Comparison of ENCODE assay signal across 14 mouse cellular contexts in the genomic region with DNA sequence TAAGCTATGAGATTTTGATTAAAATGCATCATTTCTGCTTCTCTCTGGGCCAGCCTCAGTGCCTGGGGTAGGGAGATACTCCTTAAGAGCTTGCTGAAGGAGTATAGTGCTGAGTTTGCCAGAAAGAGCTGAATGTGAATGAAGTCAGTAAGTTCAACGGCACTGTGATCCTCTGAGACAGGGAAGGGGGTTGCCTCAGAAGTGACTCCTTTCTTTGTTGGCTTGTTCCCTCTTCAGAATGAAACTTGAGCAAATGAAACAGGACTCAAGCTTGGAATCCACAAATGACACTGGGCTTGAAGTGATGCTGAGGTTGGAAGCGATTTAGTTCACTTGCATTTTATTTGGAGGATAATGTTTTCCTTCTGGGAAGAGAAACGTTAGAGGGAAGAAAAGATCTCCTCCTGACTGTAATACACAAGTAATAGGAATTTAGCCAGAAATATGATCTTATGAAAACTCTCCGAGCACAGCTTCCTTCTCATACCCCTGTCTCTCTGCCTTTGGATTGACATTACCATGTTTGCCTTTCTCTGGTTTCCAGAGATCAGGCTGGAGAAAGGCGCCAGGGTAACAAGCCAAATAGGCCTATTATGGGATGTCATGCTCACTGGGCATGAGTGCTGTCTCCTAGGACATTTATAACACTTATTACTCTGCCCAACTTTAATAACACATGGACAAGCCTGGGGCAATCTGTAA.
DNase-seq lines count a peak whose midpoint lies in the region; ATAC-seq and TF ChIP-seq lines count a peak whose summit lies in the region.
"Had no signal": no experiment of that assay in that cellular context is flagged by ENCODE, and none has a peak within 500 bp of the region (broad histone marks: within the 10 kb centered on the region; RNA-seq: fewer than 3 reads in every experiment).

No protein-coding gene starts in this region.

- TF ChIP-seq POLR2A in limb, embryonic 14.5 days (IDR thresholded peaks at IDR 0.05; ENCODE audit: borderline replicate concordance, extremely low read depth, insufficient read depth, insufficient read length), result no peak

- H3K9ac ChIP-seq in kidney, postnatal 0 days (ENCODE audit: low read depth, low read length), result no peak overlapping the region
- no peak overlapping the region for H3K9ac ChIP-seq in kidney, embryonic 16.5 days (replicated peaks; ENCODE audit: low read length)
- H3K9ac ChIP-seq in embryonic facial prominence, embryonic 15.5 days, result no peak overlapping the region
- no peak overlapping the region for H3K9ac ChIP-seq in limb, embryonic 14.5 days (ENCODE audit: low read depth, low read length, severe bottlenecking)
- no peak overlapping the region for H3K9ac ChIP-seq in forebrain, embryonic 12.5 days
- H3K9ac ChIP-seq: neural tube, embryonic 12.5 days had no signal

- no peaks in the 10 kb centered on the region for H3K27me3 ChIP-seq in kidney, postnatal 0 days (ENCODE audit: insufficient read depth, low read length)
- no peaks in the 10 kb centered on the region for H3K27me3 ChIP-seq in kidney, embryonic 16.5 days (ENCODE audit: insufficient read depth, low read length)
- no peaks in the 10 kb centered on the region for H3K27me3 ChIP-seq in embryonic facial prominence, embryonic 10.5 days (replicated peaks; ENCODE audit: low read depth, poor library complexity, severe bottlenecking)
- no peaks in the 10 kb centered on the region for H3K27me3 ChIP-seq in embryonic facial prominence, embryonic 15.5 days
- no peaks in the 10 kb centered on the region for H3K27me3 ChIP-seq in limb, embryonic 14.5 days (ENCODE audit: control insufficient read depth, insufficient read depth, low read length)
- H3K27me3 ChIP-seq in forebrain, embryonic 12.5 days, result no peaks in the 10 kb centered on the region
- H3K27me3 ChIP-seq: neural tube, embryonic 12.5 days had no signal

- peak; percentile 22 for DNase-seq in kidney, postnatal 0 days (ENCODE audit: low spot score)
- DNase-seq in embryonic facial prominence, embryonic 10.5 days (ENCODE audit: low spot score), result no peak
- DNase-seq in limb, embryonic 14.5 days (ENCODE audit: low spot score), result peak; percentile 61
- no peak for DNase-seq in lung, adult 18-20 months
- DNase-seq: heart, postnatal 10 days; lung, postnatal 14 days; right cerebral cortex, postnatal 14 days had no signal

- no peaks in the 10 kb centered on the region for H3K9me3 ChIP-seq in kidney, postnatal 0 days (replicated peaks; ENCODE audit: low read length)
- H3K9me3 ChIP-seq in kidney, embryonic 16.5 days (ENCODE audit: low read length), result no peaks in the 10 kb centered on the region
- H3K9me3 ChIP-seq in embryonic facial prominence, embryonic 10.5 days, result 0 out of 2 replicates have a peak, but pooled peaks cover 4% of the 10 kb centered on the region
- no peaks in the 10 kb centered on the region for H3K9me3 ChIP-seq in embryonic facial prominence, embryonic 15.5 days (replicated peaks)
- no peaks in the 10 kb centered on the region for H3K9me3 ChIP-seq in limb, embryonic 14.5 days (ENCODE audit: control insufficient read depth, low read length)
- H3K9me3 ChIP-seq in forebrain, embryonic 12.5 days, result no peaks in the 10 kb centered on the region
- H3K9me3 ChIP-seq: heart, embryonic 10.5 days; neural tube, embryonic 12.5 days had no signal

- 41% methylated on average over 5 of the region's 5 CpGs for WGBS in kidney, postnatal 0 days
- 40% methylated on average over 5 of the region's 5 CpGs for WGBS in kidney, embryonic 16.5 days
- WGBS in embryonic facial prominence, embryonic 10.5 days, result 50% methylated on average over 5 of the region's 5 CpGs
- WGBS in embryonic facial prominence, embryonic 15.5 days, result 22% methylated on average over 5 of the region's 5 CpGs
- 39% methylated on average over 5 of the region's 5 CpGs for WGBS in limb, embryonic 14.5 days
- 77% methylated on average over 5 of the region's 5 CpGs for WGBS in forebrain, embryonic 12.5 days

- no peak for ATAC-seq in kidney, postnatal 0 days (replicated peaks; ENCODE audit: low FRiP score, low read depth)
- no peak for ATAC-seq in kidney, embryonic 16.5 days (ENCODE audit: low FRiP score, low TSS enrichment)
- ATAC-seq in embryonic facial prominence, embryonic 15.5 days (ENCODE audit: insufficient number of reproducible peaks, low FRiP score, low TSS enrichment, low read depth), result peak; percentile 83
- ATAC-seq in limb, embryonic 14.5 days (ENCODE audit: low FRiP score, low read depth), result peak; percentile 47
- ATAC-seq in forebrain, embryonic 12.5 days (ENCODE audit: low FRiP score), result no peak
- ATAC-seq: forebrain, embryonic 14.5 days had no signal

- no peaks in the 10 kb centered on the region for H3K36me3 ChIP-seq in kidney, postnatal 0 days (ENCODE audit: insufficient read depth, low read length)
- H3K36me3 ChIP-seq in kidney, embryonic 16.5 days (ENCODE audit: insufficient read depth, low read length), result no peaks in the 10 kb centered on the region
- no peaks in the 10 kb centered on the region for H3K36me3 ChIP-seq in embryonic facial prominence, embryonic 10.5 days (replicated peaks)
- no peaks in the 10 kb centered on the region for H3K36me3 ChIP-seq in embryonic facial prominence, embryonic 15.5 days
- no peaks in the 10 kb centered on the region for H3K36me3 ChIP-seq in limb, embryonic 14.5 days (ENCODE audit: control insufficient read depth, insufficient read depth, low read length)
- H3K36me3 ChIP-seq in forebrain, embryonic 12.5 days (replicated peaks), result no peaks in the 10 kb centered on the region
- H3K36me3 ChIP-seq: heart, embryonic 10.5 days; neural tube, embryonic 12.5 days had no signal

- TF ChIP-seq CTCF in kidney, postnatal 0 days (IDR thresholded peaks at IDR 0.05; ENCODE audit: low read depth), result no peak

- H3K27ac ChIP-seq in kidney, postnatal 0 days, result no peak overlapping the region
- H3K27ac ChIP-seq in kidney, embryonic 16.5 days (ENCODE audit: low read length), result no peak overlapping the region; the same call in 1 of the 2 replicates
- H3K27ac ChIP-seq in embryonic facial prominence, embryonic 10.5 days (replicated peaks), result peak overlapping the region; percentile 72
- peak overlapping the region; percentile 85 for H3K27ac ChIP-seq in embryonic facial prominence, embryonic 15.5 days (replicated peaks)
- peak overlapping the region; percentile 82 for H3K27ac ChIP-seq in limb, embryonic 14.5 days (replicated peaks; ENCODE audit: low read depth, low read length)
- H3K27ac ChIP-seq in forebrain, embryonic 12.5 days, result no peak overlapping the region
- H3K27ac ChIP-seq: heart, embryonic 10.5 days; neural tube, embryonic 12.5 days had no signal

- H3K4me3 ChIP-seq in kidney, postnatal 0 days (replicated peaks; ENCODE audit: low read depth, low read length), result no peak overlapping the region
- H3K4me3 ChIP-seq in kidney, embryonic 16.5 days (ENCODE audit: low read length), result no peak overlapping the region
- H3K4me3 ChIP-seq in embryonic facial prominence, embryonic 10.5 days, result no peak overlapping the region
- H3K4me3 ChIP-seq in embryonic facial prominence, embryonic 15.5 days (replicated peaks), result no peak overlapping the region
- H3K4me3 ChIP-seq in limb, embryonic 14.5 days (replicated peaks; ENCODE audit: low read length), result no peak overlapping the region
- H3K4me3 ChIP-seq in forebrain, embryonic 12.5 days (replicated peaks), result no peak overlapping the region
- H3K4me3 ChIP-seq: heart, embryonic 10.5 days; megakaryocyte, embryonic 14.5 days; neural tube, embryonic 12.5 days had no signal

- no peak overlapping the region for H3K4me2 ChIP-seq in kidney, postnatal 0 days (ENCODE audit: low read length)
- H3K4me2 ChIP-seq in kidney, embryonic 16.5 days (replicated peaks; ENCODE audit: low read depth, low read length), result no peak overlapping the region
- no peak overlapping the region for H3K4me2 ChIP-seq in embryonic facial prominence, embryonic 15.5 days (replicated peaks)
- no peak overlapping the region for H3K4me2 ChIP-seq in limb, embryonic 14.5 days (replicated peaks; ENCODE audit: low read depth, low read length, severe bottlenecking)
- H3K4me2 ChIP-seq in forebrain, embryonic 12.5 days, result no peak overlapping the region
- H3K4me2 ChIP-seq: neural tube, embryonic 12.5 days had no signal

- no peaks in the 10 kb centered on the region for H3K4me1 ChIP-seq in kidney, postnatal 0 days (replicated peaks; ENCODE audit: insufficient read depth, low read length)
- no peaks in the 10 kb centered on the region for H3K4me1 ChIP-seq in kidney, embryonic 16.5 days (ENCODE audit: insufficient read depth, low read length)
- H3K4me1 ChIP-seq in embryonic facial prominence, embryonic 10.5 days, result peaks cover 25% of the 10 kb centered on the region
- H3K4me1 ChIP-seq in embryonic facial prominence, embryonic 15.5 days, result peaks cover 15% of the 10 kb centered on the region
- peaks cover 13% of the 10 kb centered on the region for H3K4me1 ChIP-seq in limb, embryonic 14.5 days (ENCODE audit: control insufficient read depth, insufficient read depth, low read length)
- no peaks in the 10 kb centered on the region for H3K4me1 ChIP-seq in forebrain, embryonic 12.5 days
- H3K4me1 ChIP-seq: megakaryocyte, embryonic 14.5 days; neural tube, embryonic 12.5 days had no signal

Comparison
In these comparisons a context has a peak if more than half of its experiments do, and no peak if none do; other contexts are left out.
1. ATAC-seq: peak in embryonic facial prominence, embryonic 15.5 days (single experiment) and limb, embryonic 14.5 days (single experiment); none in kidney, postnatal 0 days (single experiment), kidney, embryonic 16.5 days (single experiment) and forebrain, embryonic 12.5 days (single experiment).
2. DNase-seq: peak in kidney, postnatal 0 days (single experiment) and limb, embryonic 14.5 days (single experiment); none in embryonic facial prominence, embryonic 10.5 days (single experiment) and lung, adult 18-20 months (0 of 2).
3. H3K27ac ChIP-seq: peak in embryonic facial prominence, embryonic 10.5 days (single experiment), embryonic facial prominence, embryonic 15.5 days (single experiment) and limb, embryonic 14.5 days (single experiment); none in kidney, postnatal 0 days (single experiment), kidney, embryonic 16.5 days (single experiment) and forebrain, embryonic 12.5 days (single experiment).